Mouse (Mus musculus): ENCODE measurements around the gene Plppr2. TPM values are rescaled to one million over a fixed set of nuclear protein-coding genes. Genes with fewer than 3 reads are reported as not detected.

Plppr2 gene
- polyA plus RNA-seq, 1 experiment from 2014 or later, result 8.7 TPM

DNA sequence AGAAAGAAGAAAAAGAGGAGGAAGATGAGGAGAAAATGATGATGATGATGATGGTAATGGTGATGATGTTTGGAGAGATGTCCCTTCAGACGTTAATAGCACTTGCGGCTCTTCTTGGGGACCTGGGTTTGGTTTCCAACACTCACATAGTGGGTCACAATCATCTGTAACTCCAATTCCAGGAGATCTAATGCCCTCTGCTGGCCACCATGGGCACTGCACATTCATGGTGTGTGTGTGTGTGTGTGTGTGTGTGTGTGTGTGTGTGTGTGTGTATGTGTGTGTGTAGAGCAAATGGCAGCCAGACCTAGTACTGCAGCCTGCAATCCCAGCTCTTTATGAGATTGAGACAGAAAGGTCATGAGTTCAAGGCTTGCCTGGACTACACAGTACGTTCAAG, 15.1 kb downstream of the Plppr2 start:
- WGBS, result 66% methylated on average over 3 of the region's 3 CpGs
- H3K36me3 ChIP-seq (ENCODE audit: control insufficient read depth, insufficient read depth, low read length), result no peaks in the 10 kb centered on the region
- peaks cover 3% of the 10 kb centered on the region; the same call in 1 of the 2 replicates for H3K4me1 ChIP-seq (replicated peaks; ENCODE audit: control insufficient read depth, insufficient read depth, low read length)
- no peak overlapping the region for H3K4me3 ChIP-seq (ENCODE audit: low read depth, low read length)
- DNase-seq (ENCODE audit: low spot score) (no peak), ATAC-seq (replicated peaks; ENCODE audit: low FRiP score, low TSS enrichment, low read depth) (no peak)
- H3K4me2 ChIP-seq (ENCODE audit: low read length), result no peak overlapping the region
- H3K9me3 ChIP-seq (ENCODE audit: control insufficient read depth, low read length), result no peaks in the 10 kb centered on the region
- H3K27ac ChIP-seq (ENCODE audit: low read depth), result no peak overlapping the region
- H3K9ac ChIP-seq (ENCODE audit: low read length), result no peak overlapping the region
- H3K27me3 ChIP-seq (replicated peaks; ENCODE audit: control insufficient read depth, insufficient read depth, low read length), result peaks cover under 1% of the 10 kb centered on the region; the same call in 1 of the 2 replicates

DNA sequence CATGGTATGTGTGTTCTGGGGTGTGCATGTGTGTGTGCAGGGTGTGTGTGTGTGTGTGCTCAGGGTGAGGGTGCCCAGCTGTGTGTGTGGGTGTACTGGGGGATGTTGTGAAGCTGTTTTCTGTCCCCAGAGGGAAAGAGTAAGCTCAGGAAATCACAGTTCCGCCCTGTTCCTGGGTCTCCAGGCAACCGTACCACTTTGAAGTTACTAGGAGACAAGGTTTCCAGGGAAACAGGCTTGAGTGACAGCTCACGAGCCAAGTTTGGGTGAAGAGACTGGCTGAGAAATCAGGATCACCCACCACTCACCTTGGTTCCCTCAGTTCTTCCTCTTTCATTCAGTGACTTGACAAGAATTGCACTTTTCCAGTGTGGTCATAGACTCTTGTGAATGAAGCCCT, 16.8 kb downstream of the Plppr2 start:
- WGBS, result 15% methylated on average over 3 of the region's 3 CpGs

GRCm38 (mm10) chr9:21954635-21955034, 17.8 kb downstream of the Plppr2 start:
- no peaks in the 10 kb centered on the region for H3K36me3 ChIP-seq (ENCODE audit: control insufficient read depth, insufficient read depth, low read length)
- H3K4me3 ChIP-seq (ENCODE audit: low read depth, low read length), result no peak overlapping the region
- DNase-seq (ENCODE audit: low spot score), result no peak
- WGBS, result 70% methylated on average over 3 of the region's 3 CpGs
- no peaks in the 10 kb centered on the region; the same call in 1 of the 2 replicates for H3K4me1 ChIP-seq (replicated peaks; ENCODE audit: control insufficient read depth, insufficient read depth, low read length)
- no peaks in the 10 kb centered on the region for H3K9me3 ChIP-seq (ENCODE audit: control insufficient read depth, low read length)
- peaks cover 3% of the 10 kb centered on the region for H3K27me3 ChIP-seq (replicated peaks; ENCODE audit: control insufficient read depth, insufficient read depth, low read length)
- no peak overlapping the region for H3K27ac ChIP-seq (ENCODE audit: low read depth)
- no peak overlapping the region for H3K9ac ChIP-seq (ENCODE audit: low read length)
- peak overlapping the region; percentile 61; the same call in 1 of the 2 replicates for H3K4me2 ChIP-seq (ENCODE audit: low read length)
- ATAC-seq (replicated peaks; ENCODE audit: low FRiP score, low TSS enrichment, low read depth), result no peak

More for the DNA sequence above, 16.8 kb downstream of the Plppr2 start:
- Histone ChIP-seq H3K4me1 (replicated peaks; ENCODE audit: control insufficient read depth, insufficient read depth, low read length) (no peaks in the 10 kb centered on the region; the same call in 1 of the 2 replicates), H3K36me3 (ENCODE audit: control insufficient read depth, insufficient read depth, low read length) (no peaks in the 10 kb centered on the region), H3K27me3 (replicated peaks; ENCODE audit: control insufficient read depth, insufficient read depth, low read length) (no peaks in the 10 kb centered on the region), H3K9ac (ENCODE audit: low read length) (no peak overlapping the region), H3K4me3 (ENCODE audit: low read depth, low read length) (no peak overlapping the region), H3K27ac (ENCODE audit: low read depth) (no peak overlapping the region), H3K4me2 (ENCODE audit: low read length) (no peak overlapping the region), H3K9me3 (ENCODE audit: control insufficient read depth, low read length) (no peaks in the 10 kb centered on the region)
- ATAC-seq (replicated peaks; ENCODE audit: low FRiP score, low TSS enrichment, low read depth) (no peak), DNase-seq (ENCODE audit: low spot score) (no peak)

DNA sequence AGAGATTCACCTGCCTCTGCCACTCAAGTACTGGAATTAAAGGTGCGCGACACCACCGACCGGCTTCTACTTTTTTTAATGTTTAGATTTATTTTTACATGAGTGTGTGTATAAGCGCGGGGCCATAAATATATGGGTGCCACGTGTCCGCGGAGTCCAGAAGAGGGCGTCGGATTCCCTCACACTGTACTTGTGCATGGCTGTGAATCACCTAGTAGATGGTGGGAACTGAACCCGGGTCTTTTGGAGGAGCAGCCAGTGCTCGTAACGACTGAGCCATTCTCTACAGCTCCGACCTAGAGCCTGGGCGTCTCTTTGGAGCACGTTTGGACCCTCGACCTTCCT, 18.4 kb downstream of the Plppr2 start:
- Histone ChIP-seq H3K4me2 (ENCODE audit: low read length) (peak overlapping the region; percentile 61), H3K36me3 (ENCODE audit: control insufficient read depth, insufficient read depth, low read length) (no peaks in the 10 kb centered on the region), H3K27ac (ENCODE audit: low read depth) (peak overlapping the region; percentile 85), H3K27me3 (replicated peaks; ENCODE audit: control insufficient read depth, insufficient read depth, low read length) (peaks cover 9% of the 10 kb centered on the region), H3K9me3 (ENCODE audit: control insufficient read depth, low read length) (no peaks in the 10 kb centered on the region), H3K4me1 (replicated peaks; ENCODE audit: control insufficient read depth, insufficient read depth, low read length) (no peaks in the 10 kb centered on the region; the same call in 1 of the 2 replicates), H3K4me3 (ENCODE audit: low read depth, low read length) (peak overlapping the region; percentile 73), H3K9ac (ENCODE audit: low read length) (peak overlapping the region; percentile 79)
- DNase-seq (ENCODE audit: low spot score) (no peak), ATAC-seq (replicated peaks; ENCODE audit: low FRiP score, low TSS enrichment, low read depth) (peak; percentile 65)
- WGBS, result 2% methylated on average over 18 of the region's 18 CpGs

GRCm38 (mm10) chr9:21955570-21956281, 18.9 kb downstream of the Plppr2 start, which contains the start of gene Swsap1:
Gene Swsap1, plus strand, starts transcription at chr9:21955755.
- Histone ChIP-seq H3K27ac (ENCODE audit: low read depth) (peak within 1 kb of the TSS; percentile 85), H3K36me3 (ENCODE audit: control insufficient read depth, insufficient read depth, low read length) (no peaks in the 10 kb centered on the region), H3K27me3 (replicated peaks; ENCODE audit: control insufficient read depth, insufficient read depth, low read length) (peaks cover 13% of the 10 kb centered on the region), H3K4me3 (ENCODE audit: low read depth, low read length) (peak within 1 kb of the TSS; percentile 73), H3K9me3 (ENCODE audit: control insufficient read depth, low read length) (no peaks in the 10 kb centered on the region), H3K4me2 (ENCODE audit: low read length) (peak within 1 kb of the TSS; percentile 71), H3K4me1 (replicated peaks; ENCODE audit: control insufficient read depth, insufficient read depth, low read length) (no peaks in the 10 kb centered on the region; the same call in 1 of the 2 replicates), H3K9ac (ENCODE audit: low read length) (peak within 1 kb of the TSS; percentile 79)
- WGBS, result under 1% methylated on average over 50 of the region's 54 CpGs
- ATAC-seq (replicated peaks; ENCODE audit: low FRiP score, low TSS enrichment, low read depth) (peak; percentile 99), DNase-seq (ENCODE audit: low spot score) (peak; percentile 99)

DNA sequence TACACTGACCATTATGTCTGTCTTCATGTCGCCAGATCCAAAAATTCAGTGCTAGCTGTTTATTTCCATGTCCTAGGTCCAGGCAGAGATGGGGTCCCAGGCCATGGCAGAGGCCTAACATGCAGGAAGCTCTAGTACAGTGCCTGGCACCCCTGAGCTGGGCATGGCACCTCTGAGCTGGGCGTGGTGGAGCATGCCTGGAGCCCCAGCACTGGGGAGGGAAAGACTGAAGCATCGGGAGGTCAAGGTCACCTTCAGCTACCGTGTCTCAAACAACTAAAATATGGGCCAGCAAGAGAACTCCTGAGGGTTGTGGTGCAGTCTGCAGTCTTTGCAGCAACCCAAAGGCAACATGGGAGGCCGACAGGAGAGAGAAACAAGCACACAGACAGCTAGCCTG, 21.5 kb downstream of the Plppr2 start:
- no peak for DNase-seq (ENCODE audit: low spot score)
- Histone ChIP-seq H3K9me3 (ENCODE audit: control insufficient read depth, low read length) (no peaks in the 10 kb centered on the region), H3K9ac (ENCODE audit: low read length) (no peak overlapping the region), H3K4me1 (replicated peaks; ENCODE audit: control insufficient read depth, insufficient read depth, low read length) (peaks cover 12% of the 10 kb centered on the region; the same call in 1 of the 2 replicates), H3K27me3 (replicated peaks; ENCODE audit: control insufficient read depth, insufficient read depth, low read length) (peaks cover 39% of the 10 kb centered on the region), H3K4me3 (ENCODE audit: low read depth, low read length) (no peak overlapping the region), H3K36me3 (ENCODE audit: control insufficient read depth, insufficient read depth, low read length) (no peaks in the 10 kb centered on the region), H3K4me2 (ENCODE audit: low read length) (no peak overlapping the region), H3K27ac (ENCODE audit: low read depth) (no peak overlapping the region)
- 80% methylated on average over 5 of the region's 5 CpGs for WGBS
- ATAC-seq (replicated peaks; ENCODE audit: low FRiP score, low TSS enrichment, low read depth), result no peak

GRCm38 (mm10) chr9:21959244-21959643, 22.4 kb downstream of the Plppr2 start:
- DNase-seq (ENCODE audit: low spot score), result no peak

GRCm38 (mm10) chr9:21960135-21960534, 23.3 kb downstream of the Plppr2 start:
- Histone ChIP-seq H3K27ac (ENCODE audit: low read depth) (no peak overlapping the region), H3K4me2 (ENCODE audit: low read length) (0 out of 2 replicates have a peak overlapping the region, but pooled peaks have one; percentile 4), H3K36me3 (ENCODE audit: control insufficient read depth, insufficient read depth, low read length) (no peaks in the 10 kb centered on the region), H3K4me3 (ENCODE audit: low read depth, low read length) (no peak overlapping the region), H3K4me1 (replicated peaks; ENCODE audit: control insufficient read depth, insufficient read depth, low read length) (peaks cover 15% of the 10 kb centered on the region; the same call in 1 of the 2 replicates), H3K9ac (ENCODE audit: low read length) (no peak overlapping the region), H3K27me3 (replicated peaks; ENCODE audit: control insufficient read depth, insufficient read depth, low read length) (peaks cover 43% of the 10 kb centered on the region), H3K9me3 (ENCODE audit: control insufficient read depth, low read length) (no peaks in the 10 kb centered on the region)
- ATAC-seq (replicated peaks; ENCODE audit: low FRiP score, low TSS enrichment, low read depth) (no peak), DNase-seq (ENCODE audit: low spot score) (no peak)
- 43% methylated on average over 9 of the region's 9 CpGs for WGBS

More at GRCm38 (mm10) chr9:21959244-21959643, 22.4 kb downstream of the Plppr2 start:
- Histone ChIP-seq H3K4me1 (replicated peaks; ENCODE audit: control insufficient read depth, insufficient read depth, low read length) (peaks cover 15% of the 10 kb centered on the region; the same call in 1 of the 2 replicates), H3K9ac (ENCODE audit: low read length) (no peak overlapping the region), H3K4me2 (ENCODE audit: low read length) (no peak overlapping the region), H3K36me3 (ENCODE audit: control insufficient read depth, insufficient read depth, low read length) (no peaks in the 10 kb centered on the region), H3K4me3 (ENCODE audit: low read depth, low read length) (no peak overlapping the region), H3K27ac (ENCODE audit: low read depth) (no peak overlapping the region), H3K9me3 (ENCODE audit: control insufficient read depth, low read length) (no peaks in the 10 kb centered on the region), H3K27me3 (replicated peaks; ENCODE audit: control insufficient read depth, insufficient read depth, low read length) (peaks cover 43% of the 10 kb centered on the region)
- ATAC-seq (replicated peaks; ENCODE audit: low FRiP score, low TSS enrichment, low read depth), result no peak
- 88% methylated on average over 7 of the region's 7 CpGs for WGBS

All from intestine, embryonic 14.5 days (tissue).